Mouse (Mus musculus) heart, adult 2 months (tissue): ENCODE data around the gene E130114P18Rik. TPM values are rescaled to one million over a fixed set of nuclear protein-coding genes. Genes with fewer than 3 reads are reported as not detected.

Source experiments
- DNase-seq, 2 experiments: peaks; one replicate each; pipeline ENCODE4 v3.0.0; 2021
- H3K27ac ChIP-seq: fragments of 200-600 bp; 2 replicates; pipeline ENCODE4 v1.8.1; 2022
- H3K27me3 ChIP-seq: fragments of 200-500 bp; 2 replicates; pipeline ENCODE4 v1.6.1; 2012; ENCODE audit warnings: mild to moderate bottlenecking, low read length, inconsistent platforms, mixed read lengths; ENCODE audit not compliant: control insufficient read depth, insufficient read depth
- H3K36me3 ChIP-seq: fragments of 200-500 bp; 2 replicates; pipeline ENCODE4 v1.6.1; 2012; ENCODE audit warnings: low read length, inconsistent platforms; ENCODE audit not compliant: control insufficient read depth, insufficient read depth
- H3K4me1 ChIP-seq: fragments of 200-500 bp; 2 replicates; pipeline ENCODE4 v1.6.1; 2011; ENCODE audit warnings: low read length; ENCODE audit not compliant: control insufficient read depth, insufficient read depth
- H3K4me3 ChIP-seq: fragments of 200-600 bp; 2 replicates; pipeline ENCODE4 v1.8.1; 2022
- H3K79me2 ChIP-seq: fragments of 200-500 bp; replicated peaks from 2 replicates; pipeline ENCODE4 v1.6.1; 2012; ENCODE audit warnings: mild to moderate bottlenecking, inconsistent platforms, low read length, moderate library complexity, mixed read lengths; ENCODE audit not compliant: control insufficient read depth, insufficient read depth
- H3K9ac ChIP-seq: fragments of 200-500 bp; 2 replicates; pipeline ENCODE4 v1.6.1; 2012; ENCODE audit warnings: low read depth, mild to moderate bottlenecking, control low read depth, inconsistent platforms, low read length, mixed read lengths
- CTCF ChIP-seq: fragments of 200-600 bp; IDR thresholded peaks from 2 replicates; pipeline ENCODE4 v1.8.1; 2022; ENCODE audit warnings: antibody characterized with exemption, mild to moderate bottlenecking, moderate library complexity
- EP300 ChIP-seq: fragments of 200-500 bp; IDR thresholded peaks from 2 replicates; pipeline ENCODE4 v1.6.1; 2011; ENCODE audit warnings: low read depth, low read length, control low read depth; ENCODE audit not compliant: insufficient read depth
- POLR2A ChIP-seq: fragments of 200-500 bp; IDR thresholded peaks from 2 replicates; pipeline ENCODE4 v1.6.1; 2011; ENCODE audit warnings: mild to moderate bottlenecking, low read depth, low read length, control low read depth; ENCODE audit not compliant: insufficient read depth
- whole genome bisulfite sequencing: fragments of 180-500 bp; shearing (Covaris S2); methylation state at CpG from one replicate; pipeline ENCODE4 v1.1.7; 2018; 5-methylcytosine and 5-hydroxymethylcytosine counted together
- intact Hi-C: fragments of 180-260 bp; cut with DNase I; formaldehyde crosslinking; loops from one replicate; pipeline ENCODE4 v1.15.1; 2025
- polyA plus RNA-seq: library from polyadenylated mRNA; depleted of rRNA; stranded (reverse); fragments of >200 nt; gene quantifications from 2 replicates; pipeline ENCODE4 v1.2.3, GENCODE M21; 2012
- total RNA-seq, 2 experiments: library from RNA; stranded (reverse); gene quantifications; 2 replicates each; pipeline ENCODE4 v1.2.3; 2021

Gene E130114P18Rik
- total and polyA plus RNA-seq, 3 experiments, result not detected

GRCm38 (mm10) chr4:97584445-97585130, 193.3 kb downstream of the E130114P18Rik start:
- H3K4me3 ChIP-seq, result no peak overlapping the region
- 92% methylated on average over 9 of the region's 9 CpGs for WGBS
- H3K36me3 ChIP-seq, result no peaks in the 10 kb centered on the region
- no peaks in the 10 kb centered on the region for H3K27me3 ChIP-seq
- H3K4me1 ChIP-seq, result no peaks in the 10 kb centered on the region
- H3K27ac ChIP-seq, result no peak overlapping the region
- intact Hi-C loops, result no loop called here
- no peak overlapping the region for H3K9ac ChIP-seq
- no peak for DNase-seq
- TF ChIP-seq POLR2A (no peak), EP300 (no peak), CTCF (no peak)
- H3K79me2 ChIP-seq, result no peaks in the 10 kb centered on the region

GRCm38 (mm10) chr4:97582796-97583430, 195.0 kb downstream of the E130114P18Rik start:
- DNase-seq, result no peak
- Histone ChIP-seq H3K79me2 (no peaks in the 10 kb centered on the region), H3K4me1 (no peaks in the 10 kb centered on the region), H3K27ac (no peak overlapping the region; the same call in 1 of the 2 replicates), H3K36me3 (no peaks in the 10 kb centered on the region), H3K9ac (0 out of 2 replicates have a peak overlapping the region, but pooled peaks have one; percentile 34), H3K27me3 (no peaks in the 10 kb centered on the region), H3K4me3 (no peak overlapping the region)
- intact Hi-C loops, result no loop called here
- WGBS, result 66% methylated on average over 15 of the region's 15 CpGs
- no peak for TF ChIP-seq POLR2A
- no peak for TF ChIP-seq CTCF
- TF ChIP-seq EP300, result no peak

- Histone ChIP-seq H3K4me3 (no peak overlapping the region), H3K4me1 (no peaks in the 10 kb centered on the region), H3K9ac (no peak overlapping the region), H3K36me3 (no peaks in the 10 kb centered on the region), H3K27ac (no peak overlapping the region), H3K27me3 (no peaks in the 10 kb centered on the region), H3K79me2 (no peaks in the 10 kb centered on the region)
- intact Hi-C loops, result no loop called here
- WGBS, result 78% methylated on average over 3 of the region's 3 CpGs
- no peak for TF ChIP-seq POLR2A
- TF ChIP-seq EP300, result no peak
- no peak for TF ChIP-seq CTCF
- no peak for DNase-seq
These were observed 195.8 kb downstream of the E130114P18Rik start for GRCm38 (mm10) chr4:97582064-97582415.

GRCm38 (mm10) chr4:97581314-97582063, 196.4 kb downstream of the E130114P18Rik start:
- Histone ChIP-seq H3K4me1 (no peaks in the 10 kb centered on the region), H3K4me3 (no peak overlapping the region), H3K27me3 (no peaks in the 10 kb centered on the region), H3K36me3 (no peaks in the 10 kb centered on the region), H3K9ac (no peak overlapping the region), H3K27ac (no peak overlapping the region), H3K79me2 (no peaks in the 10 kb centered on the region)
- no peak for DNase-seq
- intact Hi-C loops, result no loop called here
- no peak for TF ChIP-seq POLR2A
- WGBS, result 78% methylated on average over 12 of the region's 12 CpGs

GRCm38 (mm10) chr4:97580906-97581305, 197.0 kb downstream of the E130114P18Rik start:
- 97% methylated on average over 7 of the region's 7 CpGs for WGBS
- no peak for TF ChIP-seq EP300
- intact Hi-C loops, result no loop called here

GRCm38 (mm10) chr4:97578571-97579165, 199.2 kb downstream of the E130114P18Rik start:
- Histone ChIP-seq H3K36me3 (no peaks in the 10 kb centered on the region), H3K27ac (no peak overlapping the region), H3K79me2 (no peaks in the 10 kb centered on the region), H3K9ac (no peak overlapping the region), H3K4me1 (no peaks in the 10 kb centered on the region), H3K4me3 (no peak overlapping the region), H3K27me3 (no peaks in the 10 kb centered on the region)
- WGBS, result 92% methylated on average over 9 of the region's 9 CpGs
- intact Hi-C loops, result no loop called here
- TF ChIP-seq POLR2A (no peak), EP300 (no peak), CTCF (no peak)
- DNase-seq, result no peak

More at GRCm38 (mm10) chr4:97580906-97581305, 197.0 kb downstream of the E130114P18Rik start:
- H3K9ac ChIP-seq, result no peak overlapping the region
- H3K4me1 ChIP-seq, result no peaks in the 10 kb centered on the region
- H3K79me2 ChIP-seq, result no peaks in the 10 kb centered on the region
- no peak for DNase-seq
- H3K27ac ChIP-seq, result no peak overlapping the region
- no peaks in the 10 kb centered on the region for H3K27me3 ChIP-seq
- H3K36me3 ChIP-seq, result no peaks in the 10 kb centered on the region
- no peak overlapping the region for H3K4me3 ChIP-seq
